Mouse (Mus musculus) stomach, postnatal 0 days (tissue): ENCODE data around the gene Thsd4. TPM values are rescaled to one million over a fixed set of nuclear protein-coding genes. Genes with fewer than 3 reads are reported as not detected.
A peak's percentile ranks its signal among the peaks of the same experiment; 100 is the strongest.
"Not testable (repeated sequence)": the region's sequence is repeated elsewhere in the genome, so short reads cannot be mapped to it uniquely, and the experiment has no call there.

Source experiments
- ATAC-seq: fragments of 200-750 bp; cut with Nextera tagmentation; 2 replicates; pipeline ENCODE4 v1.8.0; 2017; ENCODE audit not compliant: low FRiP score, low TSS enrichment
- DNase-seq: peaks from one replicate; pipeline ENCODE4 v3.0.0-alpha.2; 2016; ENCODE audit warnings: low spot score
- H3K27ac ChIP-seq: fragments of 300-500 bp; sonication (generic); replicated peaks from 2 replicates; pipeline ENCODE4 v1.5.1; 2014; ENCODE audit warnings: mild to moderate bottlenecking, control low read depth
- H3K27me3 ChIP-seq: fragments of 300-500 bp; sonication (generic); 2 replicates; pipeline ENCODE4 v1.6.1; 2014; ENCODE audit warnings: low read length; ENCODE audit not compliant: control insufficient read depth, insufficient read depth
- H3K36me3 ChIP-seq: fragments of 300-500 bp; sonication (generic); 2 replicates; pipeline ENCODE4 v1.6.1; 2014; ENCODE audit warnings: low read length, mixed read lengths; ENCODE audit not compliant: control insufficient read depth, insufficient read depth
- H3K4me1 ChIP-seq: fragments of 300-500 bp; sonication (generic); replicated peaks from 2 replicates; pipeline ENCODE4 v1.6.1; 2014; ENCODE audit warnings: antibody characterized with exemption; ENCODE audit not compliant: control insufficient read depth, insufficient read depth
- H3K4me2 ChIP-seq: fragments of 300-500 bp; sonication (generic); replicated peaks from 2 replicates; pipeline ENCODE4 v1.6.1; 2014; ENCODE audit warnings: low read depth, mild to moderate bottlenecking, control low read depth, moderate library complexity
- H3K4me3 ChIP-seq: fragments of 300-500 bp; sonication (generic); 2 replicates; pipeline ENCODE4 v1.5.1; 2014; ENCODE audit warnings: low read depth, low read length, control low read depth
- H3K9ac ChIP-seq: fragments of 300-500 bp; sonication (generic); 2 replicates; pipeline ENCODE4 v1.6.1; 2014; ENCODE audit warnings: mild to moderate bottlenecking, low read length, control low read depth, mixed read lengths
- H3K9me3 ChIP-seq: fragments of 300-500 bp; sonication (generic); 2 replicates; pipeline ENCODE4 v1.6.1; 2016; ENCODE audit warnings: low read length; ENCODE audit not compliant: control insufficient read depth
- CTCF ChIP-seq: IDR thresholded peaks from 2 replicates; pipeline ENCODE4 v1.5.1; 2016; ENCODE audit warnings: antibody characterized with exemption, low read depth, mild to moderate bottlenecking, moderate library complexity
- EP300 ChIP-seq: optimal IDR thresholded peaks from 2 replicates; pipeline ENCODE3; 2016; ENCODE audit warnings: antibody characterized with exemption
- WGBS: fragments of 180-500 bp; shearing (Covaris S2); extraction: QIAGEN DNeasy Blood & Tissue Kit; methylation state at CpG from one replicate; pipeline ENCODE4 v1.1.7; 2014; 5-methylcytosine and 5-hydroxymethylcytosine counted together
- polyA plus RNA-seq: library from polyadenylated mRNA; unstranded; fragments of >200 nt; fragmentation: Nextera tagmentation; extraction: Ambion mirVana; gene quantifications from 2 replicates; pipeline ENCODE4 v1.2.1, GENCODE M21; 2015

Thsd4 gene
- polyA plus RNA-seq, 1 experiment from 2014 or later, result 10.7 TPM

- no peaks in the 10 kb centered on the region for H3K36me3 ChIP-seq
- WGBS, result 66% methylated on average over 3 of the region's 3 CpGs
These were observed 337.8 kb downstream of the Thsd4 start for GRCm38 (mm10) chr9:60184083-60184482.

GRCm38 (mm10) chr9:60182371-60182770 is 339.5 kb downstream of the Thsd4 start:
- Histone ChIP-seq H3K4me1 (no peaks in the 10 kb centered on the region), H3K27ac (no peak overlapping the region), H3K9me3 (no peaks in the 10 kb centered on the region), H3K9ac (no peak overlapping the region), H3K36me3 (no peaks in the 10 kb centered on the region), H3K4me3 (no peak overlapping the region), H3K27me3 (no peaks in the 10 kb centered on the region), H3K4me2 (no peak overlapping the region)
- no peak for TF ChIP-seq EP300
- no peak for ATAC-seq
- DNase-seq, result no peak
- WGBS, result 81% methylated on average over 6 of the region's 6 CpGs

More at GRCm38 (mm10) chr9:60184083-60184482, 337.8 kb downstream of the Thsd4 start:
- no peak for TF ChIP-seq EP300
- TF ChIP-seq CTCF, result no peak
- no peak for DNase-seq
- no peak overlapping the region for H3K4me2 ChIP-seq
- H3K27me3 ChIP-seq, result no peaks in the 10 kb centered on the region
- no peak overlapping the region for H3K4me3 ChIP-seq
- H3K27ac ChIP-seq, result no peak overlapping the region
- no peak for ATAC-seq
- H3K9me3 ChIP-seq, result no peaks in the 10 kb centered on the region
- H3K9ac ChIP-seq, result no peak overlapping the region
- no peaks in the 10 kb centered on the region for H3K4me1 ChIP-seq

GRCm38 (mm10) chr9:60180936-60181335 is 340.9 kb downstream of the Thsd4 start:
- Histone ChIP-seq H3K27ac (no peak overlapping the region), H3K9me3 (no peaks in the 10 kb centered on the region), H3K9ac (no peak overlapping the region), H3K4me2 (no peak overlapping the region), H3K27me3 (no peaks in the 10 kb centered on the region), H3K36me3 (no peaks in the 10 kb centered on the region), H3K4me3 (no peak overlapping the region), H3K4me1 (no peaks in the 10 kb centered on the region)
- ATAC-seq (no peak), DNase-seq (no peak)
- TF ChIP-seq EP300 (no peak), CTCF (no peak)
- WGBS, result 69% methylated on average over 3 of the region's 3 CpGs

GRCm38 (mm10) chr9:60180114-60180513 is 341.7 kb downstream of the Thsd4 start:
- peak; percentile 65; the same call in 1 of the 2 replicates for ATAC-seq
- no peak overlapping the region for H3K4me3 ChIP-seq
- no peaks in the 10 kb centered on the region for H3K4me1 ChIP-seq
- no peak overlapping the region for H3K9ac ChIP-seq
- 31% methylated on average over 6 of the region's 6 CpGs for WGBS
- DNase-seq, result peak; percentile 25
- no peaks in the 10 kb centered on the region for H3K9me3 ChIP-seq
- no peak for TF ChIP-seq EP300
- no peak for TF ChIP-seq CTCF
- no peak overlapping the region for H3K4me2 ChIP-seq
- H3K27ac ChIP-seq, result peak overlapping the region; percentile 58
- H3K36me3 ChIP-seq, result no peaks in the 10 kb centered on the region
- no peaks in the 10 kb centered on the region for H3K27me3 ChIP-seq

- H3K36me3 ChIP-seq, result no peaks in the 10 kb centered on the region
- H3K4me3 ChIP-seq, result no peak overlapping the region
- H3K27ac ChIP-seq, result no peak overlapping the region
- TF ChIP-seq EP300 (no peak), CTCF (no peak)
- no peak for DNase-seq
- no peak for ATAC-seq
- H3K9me3 ChIP-seq, result no peaks in the 10 kb centered on the region
- H3K9ac ChIP-seq, result no peak overlapping the region
- 70% methylated on average over 3 of the region's 3 CpGs for WGBS
- H3K4me1 ChIP-seq, result no peaks in the 10 kb centered on the region
- no peak overlapping the region for H3K4me2 ChIP-seq
- H3K27me3 ChIP-seq, result no peaks in the 10 kb centered on the region
These were observed 345.5 kb downstream of the Thsd4 start for GRCm38 (mm10) chr9:60176311-60176710.

GRCm38 (mm10) chr9:60172459-60173060 is 349.3 kb downstream of the Thsd4 start:
- not testable (repeated sequence) for H3K27me3 ChIP-seq, H3K4me2 ChIP-seq, H3K36me3 ChIP-seq, H3K9me3 ChIP-seq, DNase-seq, ATAC-seq, H3K27ac ChIP-seq, H3K9ac ChIP-seq, H3K4me1 ChIP-seq, H3K4me3 ChIP-seq
- 60% methylated on average over 8 of the region's 9 CpGs for WGBS
